Mouse (Mus musculus): Measurements from ENCODE around the gene Rabgap1l. TPM values are rescaled to one million over a fixed set of nuclear protein-coding genes. Genes with fewer than 3 reads are reported as not detected.

The Rabgap1l gene
- polyA plus RNA-seq, 1 experiment = 25.6 TPM

GRCm38 (mm10) chr1:160485731-160486130 lies 307.3 kb downstream of the Rabgap1l start:
- H3K4me1 ChIP-seq (ENCODE audit: control insufficient read depth, insufficient read depth, low read length) = no peaks in the 10 kb centered on the region
- no peak for DNase-seq
- TF ChIP-seq POLR2A (IDR thresholded peaks at IDR 0.05; ENCODE audit: borderline replicate concordance, extremely low read depth, low read depth, low read length) (no peak), CTCF (IDR thresholded peaks at IDR 0.05; ENCODE audit: insufficient read depth, low read length) (no peak)
- no peak overlapping the region for H3K4me3 ChIP-seq (replicated peaks; ENCODE audit: extremely low read depth, low read depth, low read length)
- WGBS = 50% methylated on average over 3 of the region's 3 CpGs

DNA sequence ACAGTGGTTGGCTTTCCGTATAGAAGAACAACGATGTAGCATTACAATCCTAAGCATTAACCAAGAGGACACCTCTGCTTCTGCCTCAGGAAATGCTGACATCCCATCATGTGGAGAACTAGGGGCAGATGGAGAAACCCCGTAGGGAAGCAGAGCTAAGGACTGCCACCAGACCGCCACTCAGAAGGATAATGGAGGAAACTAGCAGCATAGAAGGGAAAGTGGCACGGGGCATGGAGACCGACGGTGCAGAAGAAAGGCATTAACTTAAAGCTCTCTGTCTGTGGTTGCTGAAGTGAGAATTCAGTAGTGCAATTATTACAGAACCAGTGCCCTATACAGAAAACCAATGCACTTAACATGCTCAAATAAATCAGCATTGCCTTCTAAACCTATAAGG lies 308.0 kb downstream of the Rabgap1l start:
- Histone ChIP-seq H3K4me3 (replicated peaks; ENCODE audit: extremely low read depth, low read depth, low read length) (no peak overlapping the region), H3K4me1 (ENCODE audit: control insufficient read depth, insufficient read depth, low read length) (no peaks in the 10 kb centered on the region)
- DNase-seq = no peak
- no peak for TF ChIP-seq CTCF (IDR thresholded peaks at IDR 0.05; ENCODE audit: insufficient read depth, low read length)
- TF ChIP-seq POLR2A (IDR thresholded peaks at IDR 0.05; ENCODE audit: borderline replicate concordance, extremely low read depth, low read depth, low read length) = no peak
- 89% methylated on average over 7 of the region's 7 CpGs for whole genome bisulfite sequencing

DNA sequence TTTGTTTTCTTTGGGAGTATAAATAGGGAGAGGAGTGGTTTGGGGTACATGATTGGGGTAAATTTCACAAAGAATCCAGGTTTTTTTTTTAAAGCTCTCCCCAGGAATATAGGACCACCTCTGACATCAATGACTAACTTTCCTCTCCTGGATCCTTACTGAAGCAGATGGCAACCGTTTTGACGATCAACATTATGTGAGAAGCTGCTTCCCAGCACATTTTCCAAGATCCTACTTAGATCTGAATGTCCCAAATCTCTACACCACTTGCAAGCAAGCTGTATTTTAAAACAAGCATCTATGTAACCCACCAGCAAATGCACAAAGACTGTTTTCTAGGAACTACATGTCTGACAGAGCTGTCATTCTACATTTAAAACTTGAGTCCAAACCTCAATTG lies 311.4 kb downstream of the Rabgap1l start:
- TF ChIP-seq CTCF (IDR thresholded peaks at IDR 0.05; ENCODE audit: insufficient read depth, low read length) = no peak
- TF ChIP-seq POLR2A (IDR thresholded peaks at IDR 0.05; ENCODE audit: borderline replicate concordance, extremely low read depth, low read depth, low read length) = no peak
- H3K4me3 ChIP-seq (replicated peaks; ENCODE audit: extremely low read depth, low read depth, low read length) = no peak overlapping the region
- no peak for DNase-seq
- WGBS = 92% methylated on average over 2 of the region's 2 CpGs
- no peaks in the 10 kb centered on the region for H3K4me1 ChIP-seq (ENCODE audit: control insufficient read depth, insufficient read depth, low read length)

DNA sequence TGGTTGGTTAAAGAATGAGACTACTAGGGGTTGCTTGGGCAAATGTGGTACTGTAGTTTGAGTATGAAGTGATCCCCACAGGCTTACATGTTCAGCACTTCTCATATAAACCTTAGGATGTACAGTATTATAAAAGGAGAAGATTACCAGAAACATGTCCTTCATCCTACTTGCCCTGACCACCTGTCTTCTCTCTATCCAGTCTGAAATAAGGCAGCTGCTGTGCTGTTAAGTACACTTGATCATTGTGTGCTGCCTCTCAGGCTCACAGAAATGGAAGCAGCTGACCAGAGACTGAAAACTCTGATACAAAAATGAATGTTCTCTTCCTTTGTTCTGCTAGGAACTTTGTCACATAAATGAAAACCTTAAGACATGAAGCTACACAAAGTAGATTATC lies 325.6 kb downstream of the Rabgap1l start:
- H3K4me3 ChIP-seq (replicated peaks; ENCODE audit: extremely low read depth, low read depth, low read length) = no peak overlapping the region
- DNase-seq = no peak
- no peak for TF ChIP-seq POLR2A (IDR thresholded peaks at IDR 0.05; ENCODE audit: borderline replicate concordance, extremely low read depth, low read depth, low read length)
- no peak for TF ChIP-seq CTCF (IDR thresholded peaks at IDR 0.05; ENCODE audit: insufficient read depth, low read length)
- no peaks in the 10 kb centered on the region for H3K4me1 ChIP-seq (ENCODE audit: control insufficient read depth, insufficient read depth, low read length)

- H3K4me1 ChIP-seq (ENCODE audit: control insufficient read depth, insufficient read depth, low read length) = no peaks in the 10 kb centered on the region
- H3K4me3 ChIP-seq (replicated peaks; ENCODE audit: extremely low read depth, low read depth, low read length) = no peak overlapping the region
- DNase-seq = no peak
- TF ChIP-seq CTCF (IDR thresholded peaks at IDR 0.05; ENCODE audit: insufficient read depth, low read length) = no peak
- TF ChIP-seq POLR2A (IDR thresholded peaks at IDR 0.05; ENCODE audit: borderline replicate concordance, extremely low read depth, low read depth, low read length) = no peak
Observed at GRCm38 (mm10) chr1:160465186-160465585, 327.8 kb downstream of the Rabgap1l start.

DNA sequence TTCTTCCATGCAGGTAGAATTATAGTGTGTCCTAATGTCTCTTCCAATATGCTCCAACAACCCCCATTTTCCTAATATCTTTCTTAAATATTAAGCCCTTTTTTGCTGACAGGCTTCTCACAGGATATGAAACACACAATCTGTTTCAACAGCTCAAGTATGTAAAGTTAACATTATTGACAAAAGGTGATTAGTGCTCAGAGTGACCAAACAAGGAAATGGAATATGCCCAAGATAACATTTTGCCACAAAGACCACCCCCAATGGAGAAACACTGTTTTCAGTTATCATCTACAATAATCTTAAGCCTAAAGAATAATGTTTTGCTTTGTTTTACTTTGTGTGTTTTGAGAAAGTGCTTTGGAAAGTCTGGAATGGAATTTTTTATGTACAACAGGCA lies 328.9 kb downstream of the Rabgap1l start:
- no peak for DNase-seq
- TF ChIP-seq CTCF (IDR thresholded peaks at IDR 0.05; ENCODE audit: insufficient read depth, low read length) (no peak), POLR2A (IDR thresholded peaks at IDR 0.05; ENCODE audit: borderline replicate concordance, extremely low read depth, low read depth, low read length) (no peak)
- no peak overlapping the region for H3K4me3 ChIP-seq (replicated peaks; ENCODE audit: extremely low read depth, low read depth, low read length)
- no peaks in the 10 kb centered on the region for H3K4me1 ChIP-seq (ENCODE audit: control insufficient read depth, insufficient read depth, low read length)

DNA sequence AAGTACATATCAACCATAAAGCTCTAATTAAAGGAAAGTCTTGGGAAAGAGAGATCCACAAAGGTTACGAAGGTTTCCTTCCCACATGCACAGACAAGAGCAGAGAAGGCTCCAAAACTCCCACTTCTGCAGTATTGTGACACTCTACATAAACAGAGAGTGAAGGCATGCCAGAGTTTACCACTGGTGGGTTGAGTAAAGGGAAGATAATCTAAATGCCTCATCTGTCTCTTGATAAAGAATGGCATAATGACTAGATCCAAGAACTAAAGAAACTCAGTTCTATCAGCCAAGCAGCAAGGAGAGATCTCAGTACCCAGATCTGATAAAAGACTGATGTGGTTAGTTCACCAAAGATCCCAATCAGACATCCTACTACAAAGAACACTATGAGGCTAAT lies 332.7 kb downstream of the Rabgap1l start:
- whole genome bisulfite sequencing = 93% methylated on average over 1 of the region's 1 CpGs
- no peak for TF ChIP-seq POLR2A (IDR thresholded peaks at IDR 0.05; ENCODE audit: borderline replicate concordance, extremely low read depth, low read depth, low read length)
- no peak for TF ChIP-seq CTCF (IDR thresholded peaks at IDR 0.05; ENCODE audit: insufficient read depth, low read length)
- no peak for DNase-seq

GRCm38 (mm10) chr1:160451663-160452062 lies 341.3 kb downstream of the Rabgap1l start:
- no peak overlapping the region for H3K4me3 ChIP-seq (replicated peaks; ENCODE audit: extremely low read depth, low read depth, low read length)
- TF ChIP-seq POLR2A (IDR thresholded peaks at IDR 0.05; ENCODE audit: borderline replicate concordance, extremely low read depth, low read depth, low read length) = no peak
- no peak for TF ChIP-seq CTCF (IDR thresholded peaks at IDR 0.05; ENCODE audit: insufficient read depth, low read length)
- no peaks in the 10 kb centered on the region for H3K4me1 ChIP-seq (ENCODE audit: control insufficient read depth, insufficient read depth, low read length)
- DNase-seq = no peak
- WGBS = 67% methylated on average over 2 of the region's 2 CpGs

More for the DNA sequence above, 332.7 kb downstream of the Rabgap1l start:
- no peak overlapping the region for H3K4me3 ChIP-seq (replicated peaks; ENCODE audit: extremely low read depth, low read depth, low read length)
- no peaks in the 10 kb centered on the region for H3K4me1 ChIP-seq (ENCODE audit: control insufficient read depth, insufficient read depth, low read length)

DNA sequence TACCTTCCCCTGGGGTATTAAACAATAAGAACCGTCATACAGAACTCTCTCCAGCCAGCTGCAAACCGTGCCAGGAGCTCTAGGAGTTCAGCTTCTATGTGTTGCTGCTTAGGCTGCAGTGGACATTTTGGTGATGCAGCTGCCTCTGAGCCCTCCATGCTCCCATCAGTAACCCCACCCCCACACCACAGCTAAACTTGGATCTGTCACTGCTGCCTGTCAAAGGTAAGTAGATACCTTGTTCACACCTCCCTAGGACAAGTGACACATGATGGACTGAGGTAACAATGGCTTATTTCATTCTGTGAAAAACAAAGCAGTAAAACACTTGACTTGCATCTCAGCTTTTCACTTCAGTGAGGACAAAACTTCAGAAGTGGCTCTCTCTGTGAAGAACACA lies 344.3 kb downstream of the Rabgap1l start:
- no peaks in the 10 kb centered on the region for H3K4me1 ChIP-seq (ENCODE audit: control insufficient read depth, insufficient read depth, low read length)
- TF ChIP-seq POLR2A (IDR thresholded peaks at IDR 0.05; ENCODE audit: borderline replicate concordance, extremely low read depth, low read depth, low read length) = no peak
- TF ChIP-seq CTCF (IDR thresholded peaks at IDR 0.05; ENCODE audit: insufficient read depth, low read length) = no peak
- 69% methylated on average over 2 of the region's 2 CpGs for WGBS
- H3K4me3 ChIP-seq (replicated peaks; ENCODE audit: extremely low read depth, low read depth, low read length) = no peak overlapping the region
- no peak for DNase-seq

DNA sequence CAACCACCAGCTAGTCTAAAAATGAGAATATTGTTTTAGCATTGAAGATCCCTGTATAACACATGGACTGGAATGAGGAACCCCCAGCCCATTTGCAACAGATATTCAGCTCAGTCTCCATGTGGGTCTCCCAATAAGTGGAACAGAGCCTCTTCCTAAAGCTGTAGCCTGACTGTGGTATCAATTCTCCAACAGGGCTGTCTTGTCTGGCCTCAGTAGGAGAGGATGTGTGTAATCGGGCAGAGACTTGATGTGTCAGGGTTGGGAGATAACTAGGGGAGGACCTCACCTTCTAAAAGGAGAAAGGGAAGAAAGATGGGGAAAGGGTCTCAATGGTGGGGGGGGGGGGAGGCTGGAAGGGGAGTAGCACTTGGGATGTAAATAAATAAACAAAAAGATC lies 346.2 kb downstream of the Rabgap1l start:
- H3K4me3 ChIP-seq (replicated peaks; ENCODE audit: extremely low read depth, low read depth, low read length) = no peak overlapping the region
- TF ChIP-seq POLR2A (IDR thresholded peaks at IDR 0.05; ENCODE audit: borderline replicate concordance, extremely low read depth, low read depth, low read length) (no peak), CTCF (IDR thresholded peaks at IDR 0.05; ENCODE audit: insufficient read depth, low read length) (no peak)
- DNase-seq = no peak
- H3K4me1 ChIP-seq (ENCODE audit: control insufficient read depth, insufficient read depth, low read length) = no peaks in the 10 kb centered on the region
- 43% methylated on average over 1 of the region's 1 CpGs for WGBS

DNA sequence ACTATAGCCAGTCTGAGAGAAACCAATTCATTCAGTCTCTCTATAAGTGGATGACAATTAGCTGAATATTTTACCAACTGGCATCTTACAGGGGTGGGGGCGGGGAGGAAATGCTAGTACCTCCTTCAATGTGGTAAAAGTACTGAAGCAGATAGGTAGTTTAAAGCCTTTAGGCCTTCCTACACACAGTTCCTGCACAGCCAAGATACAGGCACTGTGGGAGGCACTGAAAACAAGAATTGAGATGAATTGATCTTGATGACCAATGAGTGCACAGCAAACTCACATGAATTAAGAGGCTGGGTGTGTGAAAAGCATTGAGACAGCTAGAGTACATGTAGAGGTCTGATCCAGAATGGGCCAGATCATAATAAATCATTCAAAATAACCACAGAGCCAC lies 349.5 kb downstream of the Rabgap1l start:
- WGBS = 83% methylated on average over 1 of the region's 1 CpGs
- TF ChIP-seq POLR2A (IDR thresholded peaks at IDR 0.05; ENCODE audit: borderline replicate concordance, extremely low read depth, low read depth, low read length) (no peak), CTCF (IDR thresholded peaks at IDR 0.05; ENCODE audit: insufficient read depth, low read length) (no peak)
- no peak for DNase-seq
- no peak overlapping the region for H3K4me3 ChIP-seq (replicated peaks; ENCODE audit: extremely low read depth, low read depth, low read length)
- no peaks in the 10 kb centered on the region for H3K4me1 ChIP-seq (ENCODE audit: control insufficient read depth, insufficient read depth, low read length)
